Mouse (Mus musculus) lung, adult 2 months (tissue): ENCODE measurements around the gene Vax2.

ENCODE experiments used
- CTCF ChIP-seq: fragments of 200-500 bp; IDR thresholded peaks from 2 replicates; pipeline ENCODE4 v1.5.1; 2011; ENCODE audit warnings: mild to moderate bottlenecking, low read length, control low read depth; ENCODE audit not compliant: insufficient read depth
- POLR2A ChIP-seq: fragments of 200-500 bp; IDR thresholded peaks from 2 replicates; pipeline ENCODE4 v1.6.1; 2011; ENCODE audit warnings: low read depth, mild to moderate bottlenecking, control low read depth, low read length, borderline replicate concordance; ENCODE audit errors: extremely low read depth

GRCm38 (mm10) chr6:83756051-83756450, 45.0 kb downstream of the Vax2 start:
- TF ChIP-seq CTCF: no peak
- no peak for TF ChIP-seq POLR2A
